Mouse (Mus musculus) thymus, postnatal 10 days (tissue): ENCODE measurements around the gene Defb21.

Experiments
- DNase-seq, 2 experiments: peaks; one replicate each; pipeline ENCODE4 v3.0.0; 2021; ENCODE audit warnings: low spot score in 2 of 2

Defb21 gene

GRCm38 (mm10) chr2:152572114-152572794 is at the start of gene Defb21:
TSS of gene Defb21 (plus strand) at chr2:152572744.
- DNase-seq = peak in 1 of 2 experiments; percentile 21

- DNase-seq = no peak
These were observed 32.4 kb upstream of the Defb21 start, which contains the start of gene Defb29 for GRCm38 (mm10) chr2:152539944-152540710. TSS of gene Defb29 (minus strand) at chr2:152540098.

- DNase-seq = no peak
These were observed 30.6 kb upstream of the Defb21 start for GRCm38 (mm10) chr2:152541979-152542378.

- no peak for DNase-seq
These were observed 29.6 kb upstream of the Defb21 start for GRCm38 (mm10) chr2:152542897-152543296.

- no peak for DNase-seq
These were observed 29.1 kb upstream of the Defb21 start for GRCm38 (mm10) chr2:152543478-152543877.

GRCm38 (mm10) chr2:152544691-152545090 is 27.9 kb upstream of the Defb21 start:
- DNase-seq = peak in 1 of 2 experiments; percentile 3

GRCm38 (mm10) chr2:152548124-152548523 is 24.4 kb upstream of the Defb21 start:
- DNase-seq = no peak

GRCm38 (mm10) chr2:152553774-152554423 is 18.6 kb upstream of the Defb21 start:
- peak in 1 of 2 experiments; percentile 20 for DNase-seq

GRCm38 (mm10) chr2:152556655-152557054 is 15.9 kb upstream of the Defb21 start:
- DNase-seq = no peak

GRCm38 (mm10) chr2:152569038-152569437 is 3.5 kb upstream of the Defb21 start, which contains the start of gene Gm17416:
TSS of gene Gm17416 (plus strand) at chr2:152569338.
- no peak for DNase-seq

- no peak for DNase-seq
These were observed 2.7 kb upstream of the Defb21 start for GRCm38 (mm10) chr2:152569881-152570280.

GRCm38 (mm10) chr2:152570313-152570712 is 2.2 kb upstream of the Defb21 start:
- no peak for DNase-seq

- DNase-seq = no peak
These were observed 940 bp downstream of the Defb21 start for GRCm38 (mm10) chr2:152573484-152573883.

GRCm38 (mm10) chr2:152580107-152580506 is 7.6 kb downstream of the Defb21 start, which contains the start of gene Defb19:
TSS of gene Defb19 (minus strand) at chr2:152580312.
- no peak for DNase-seq

GRCm38 (mm10) chr2:152580612-152581011 is 8.1 kb downstream of the Defb21 start:
- no peak for DNase-seq

- DNase-seq = no peak
These were observed 14.5 kb downstream of the Defb21 start for GRCm38 (mm10) chr2:152586926-152587560.

GRCm38 (mm10) chr2:152588450-152588849 is 15.9 kb downstream of the Defb21 start:
- no peak for DNase-seq

- no peak for DNase-seq
These were observed 16.5 kb downstream of the Defb21 start for GRCm38 (mm10) chr2:152589021-152589420.

GRCm38 (mm10) chr2:152599299-152599698 is 26.8 kb downstream of the Defb21 start, which contains the start of gene Defb45:
TSS of gene Defb45 (minus strand) at chr2:152599399.
- no peak for DNase-seq

GRCm38 (mm10) chr2:152600076-152600475 is 27.5 kb downstream of the Defb21 start:
- no peak for DNase-seq

GRCm38 (mm10) chr2:152601275-152601960 is 28.9 kb downstream of the Defb21 start:
- no peak for DNase-seq
